Mouse (Mus musculus): ENCODE results near the gene Nanos3.

Nanos3 gene

GRCm38 (mm10) chr8:84185117-84185516 lies at the start of gene Nanos3:
TSS of gene Nanos3 (minus strand) at chr8:84185217.
- DNase-seq, result no peak

- no peak for DNase-seq
Observed at GRCm38 (mm10) chr8:84233055-84233454, 48.0 kb upstream of the Nanos3 start.

- no peak for DNase-seq
Observed at GRCm38 (mm10) chr8:84230735-84231134, 45.7 kb upstream of the Nanos3 start.

- DNase-seq, result no peak
Observed at GRCm38 (mm10) chr8:84223322-84224029, 38.5 kb upstream of the Nanos3 start.

- DNase-seq, result no peak
Observed at GRCm38 (mm10) chr8:84222566-84223165, 37.6 kb upstream of the Nanos3 start.

GRCm38 (mm10) chr8:84220105-84220504 lies 35.1 kb upstream of the Nanos3 start:
- DNase-seq, result no peak

- no peak for DNase-seq
Observed at GRCm38 (mm10) chr8:84218143-84218542, 33.1 kb upstream of the Nanos3 start.

GRCm38 (mm10) chr8:84217206-84217605 lies 32.2 kb upstream of the Nanos3 start:
- no peak for DNase-seq

GRCm38 (mm10) chr8:84213277-84213676 lies 28.3 kb upstream of the Nanos3 start:
- DNase-seq, result no peak

- no peak for DNase-seq
Observed at GRCm38 (mm10) chr8:84211881-84212563, 27.0 kb upstream of the Nanos3 start.

- no peak for DNase-seq
Observed at GRCm38 (mm10) chr8:84211202-84211601, 26.2 kb upstream of the Nanos3 start.

- peak; percentile 79 to 87 for DNase-seq
Observed at GRCm38 (mm10) chr8:84210167-84210791, 25.3 kb upstream of the Nanos3 start.

GRCm38 (mm10) chr8:84208381-84209380 lies 23.7 kb upstream of the Nanos3 start:
- DNase-seq, result no peak

GRCm38 (mm10) chr8:84207811-84208210 lies 22.8 kb upstream of the Nanos3 start:
- DNase-seq, result no peak

GRCm38 (mm10) chr8:84206666-84207065 lies 21.6 kb upstream of the Nanos3 start:
- no peak for DNase-seq

- no peak for DNase-seq
Observed at GRCm38 (mm10) chr8:84205073-84205472, 20.1 kb upstream of the Nanos3 start.

GRCm38 (mm10) chr8:84203975-84204772 lies 19.2 kb upstream of the Nanos3 start:
- DNase-seq, result no peak

- DNase-seq, result no peak
Observed at GRCm38 (mm10) chr8:84202938-84203917, 18.2 kb upstream of the Nanos3 start.

- no peak for DNase-seq
Observed at GRCm38 (mm10) chr8:84202466-84202865, 17.4 kb upstream of the Nanos3 start.
